Mouse (Mus musculus) Muller cell, postnatal 12 days (primary cell): ENCODE measurements around the gene Sptssa.
A peak's percentile ranks its signal among the peaks of the same experiment; 100 is the strongest.

Experiments used
- DNase-seq: peaks from one replicate; pipeline ENCODE4 v3.0.0-alpha.2; 2015; ENCODE audit errors: inconsistent ontology term

Sptssa gene

GRCm38 (mm10) chr12:54655292-54656038 lies 908 bp downstream of the Sptssa start:
- DNase-seq = peak; percentile 49

- no peak for DNase-seq
Measured at GRCm38 (mm10) chr12:54654741-54655140, 1.6 kb downstream of the Sptssa start.

- no peak for DNase-seq
Measured at GRCm38 (mm10) chr12:54654141-54654540, 2.2 kb downstream of the Sptssa start.

- no peak for DNase-seq
Measured at GRCm38 (mm10) chr12:54652346-54652745, 4.0 kb downstream of the Sptssa start.

- DNase-seq = no peak
Measured at GRCm38 (mm10) chr12:54651820-54652219, 4.6 kb downstream of the Sptssa start.

- DNase-seq = no peak
Measured at GRCm38 (mm10) chr12:54651158-54651557, 5.2 kb downstream of the Sptssa start.

GRCm38 (mm10) chr12:54644947-54645346 lies 11.4 kb downstream of the Sptssa start:
- DNase-seq = no peak

GRCm38 (mm10) chr12:54643320-54643892 lies 13.0 kb downstream of the Sptssa start:
- DNase-seq = no peak

GRCm38 (mm10) chr12:54641374-54641773 lies 15.0 kb downstream of the Sptssa start:
- DNase-seq = no peak

GRCm38 (mm10) chr12:54640259-54640658 lies 16.1 kb downstream of the Sptssa start:
- DNase-seq = peak; percentile 59

GRCm38 (mm10) chr12:54637033-54637432 lies 19.3 kb downstream of the Sptssa start:
- DNase-seq = no peak

- peak; percentile 91 for DNase-seq
Measured at GRCm38 (mm10) chr12:54632141-54632540, 24.2 kb downstream of the Sptssa start.

- no peak for DNase-seq
Measured at GRCm38 (mm10) chr12:54621942-54622341, 34.4 kb downstream of the Sptssa start.

GRCm38 (mm10) chr12:54620042-54620705 lies 36.2 kb downstream of the Sptssa start:
- DNase-seq = peak; percentile 77

GRCm38 (mm10) chr12:54608988-54609387 lies 47.4 kb downstream of the Sptssa start:
- no peak for DNase-seq

GRCm38 (mm10) chr12:54605203-54605602 lies 51.2 kb downstream of the Sptssa start:
- no peak for DNase-seq

- DNase-seq = no peak
Measured at GRCm38 (mm10) chr12:54603542-54604167, 52.7 kb downstream of the Sptssa start.

GRCm38 (mm10) chr12:54600482-54600881 lies 55.9 kb downstream of the Sptssa start:
- no peak for DNase-seq

- DNase-seq = no peak
Measured at GRCm38 (mm10) chr12:54598358-54598757, 58.0 kb downstream of the Sptssa start.

- DNase-seq = no peak
Measured at GRCm38 (mm10) chr12:54596715-54597114, 59.7 kb downstream of the Sptssa start.
